Mouse (Mus musculus) gastrocnemius, postnatal 10 days (tissue): Measurements from ENCODE around the gene Gm21761. TPM values are rescaled to one million over a fixed set of nuclear protein-coding genes. Genes with fewer than 3 reads are reported as not detected.
"Not testable (repeated sequence)": the region's sequence is repeated elsewhere in the genome, so short reads cannot be mapped to it uniquely, and the experiment has no call there.

Experiments
- DNase-seq: peaks from one replicate; pipeline ENCODE4 v3.0.0; 2021; ENCODE audit warnings: mixed read lengths
- long read RNA-seq, 2 experiments: library from polyadenylated mRNA; stranded (forward); transcript quantifications; one replicate each; pipeline ENCODE4 v2.0.0; 2021
- total RNA-seq, 2 experiments: library from RNA; stranded (reverse); gene quantifications; 2 replicates each; pipeline ENCODE4 v1.2.3; 2021

Gm21761 gene
- total RNA-seq: not detected
- long read RNA-seq, experiment 1: 0 reads
- long read RNA-seq, experiment 2: 0 reads

- DNase-seq: not testable (repeated sequence)
Measured at GRCm38 (mm10) chr13:119929172-119929571, at the start of gene Gm21761. Gm21761 (minus strand) TSS chr13:119929272.

GRCm38 (mm10) chr13:119969163-119969562, 40.1 kb upstream of the Gm21761 start:
- not testable (repeated sequence) for DNase-seq

- not testable (repeated sequence) for DNase-seq
Measured at GRCm38 (mm10) chr13:119968193-119968592, 39.1 kb upstream of the Gm21761 start.

GRCm38 (mm10) chr13:119965968-119966367, 36.9 kb upstream of the Gm21761 start:
- peak; percentile 4 for DNase-seq

- DNase-seq: not testable (repeated sequence)
Measured at GRCm38 (mm10) chr13:119965302-119965952, 36.4 kb upstream of the Gm21761 start.

- DNase-seq: not testable (repeated sequence)
Measured at GRCm38 (mm10) chr13:119962856-119963255, 33.8 kb upstream of the Gm21761 start.

GRCm38 (mm10) chr13:119955567-119955966, 26.5 kb upstream of the Gm21761 start:
- DNase-seq: not testable (repeated sequence)

- DNase-seq: not testable (repeated sequence)
Measured at GRCm38 (mm10) chr13:119955089-119955488, 26.0 kb upstream of the Gm21761 start.

GRCm38 (mm10) chr13:119950706-119951105, 21.6 kb upstream of the Gm21761 start, which contains the start of gene B020031M17Rik:
B020031M17Rik (minus strand) TSS chr13:119950806.
- DNase-seq: not testable (repeated sequence)

GRCm38 (mm10) chr13:119924597-119925340, 4.3 kb downstream of the Gm21761 start:
- not testable (repeated sequence) for DNase-seq

GRCm38 (mm10) chr13:119916966-119917722, 11.9 kb downstream of the Gm21761 start:
- DNase-seq: not testable (repeated sequence)

GRCm38 (mm10) chr13:119916449-119916848, 12.6 kb downstream of the Gm21761 start:
- not testable (repeated sequence) for DNase-seq

- not testable (repeated sequence) for DNase-seq
Measured at GRCm38 (mm10) chr13:119898549-119898948, 30.5 kb downstream of the Gm21761 start.

- DNase-seq: not testable (repeated sequence)
Measured at GRCm38 (mm10) chr13:119894685-119895084, 34.4 kb downstream of the Gm21761 start, which contains the start of gene Tcstv1. Tcstv1 (minus strand) TSS chr13:119894785.

GRCm38 (mm10) chr13:119886896-119887295, 42.2 kb downstream of the Gm21761 start:
- not testable (repeated sequence) for DNase-seq

- not testable (repeated sequence) for DNase-seq
Measured at GRCm38 (mm10) chr13:119864395-119864999, 64.6 kb downstream of the Gm21761 start.

GRCm38 (mm10) chr13:119862399-119862798, 66.7 kb downstream of the Gm21761 start:
- not testable (repeated sequence) for DNase-seq
